Mouse (Mus musculus): Measurements from ENCODE around the gene Myo1d. TPM values are rescaled to one million over a fixed set of nuclear protein-coding genes. Genes with fewer than 3 reads are reported as not detected.

The Myo1d gene
- total RNA-seq, 2 experiments from 2014 or later: 28.2 to 30.7 TPM

- DNase-seq: no peak
These were observed 56.3 kb downstream of the Myo1d start for GRCm38 (mm10) chr11:80723406-80724047.

- no peak for DNase-seq
These were observed 60.8 kb downstream of the Myo1d start for GRCm38 (mm10) chr11:80719014-80719413.

GRCm38 (mm10) chr11:80718036-80718435 lies 61.8 kb downstream of the Myo1d start:
- no peak for DNase-seq

- DNase-seq: no peak
These were observed 64.7 kb downstream of the Myo1d start for GRCm38 (mm10) chr11:80715115-80715514.

- DNase-seq: no peak
These were observed 66.1 kb downstream of the Myo1d start for GRCm38 (mm10) chr11:80713705-80714104.

- no peak for DNase-seq
These were observed 67.6 kb downstream of the Myo1d start for GRCm38 (mm10) chr11:80712201-80712600.

GRCm38 (mm10) chr11:80711336-80711735 lies 68.5 kb downstream of the Myo1d start:
- DNase-seq: peak; percentile 75

GRCm38 (mm10) chr11:80700611-80701010 lies 79.2 kb downstream of the Myo1d start:
- DNase-seq: peak; percentile 25

- no peak for DNase-seq
These were observed 81.1 kb downstream of the Myo1d start for GRCm38 (mm10) chr11:80698721-80699120.

GRCm38 (mm10) chr11:80696350-80696749 lies 83.5 kb downstream of the Myo1d start:
- no peak for DNase-seq

GRCm38 (mm10) chr11:80684603-80685002 lies 95.2 kb downstream of the Myo1d start:
- no peak for DNase-seq

- DNase-seq: no peak
These were observed 97.1 kb downstream of the Myo1d start for GRCm38 (mm10) chr11:80682745-80683144.

- DNase-seq: no peak
These were observed 106.8 kb downstream of the Myo1d start for GRCm38 (mm10) chr11:80673013-80673412.

- no peak for DNase-seq
These were observed 109.4 kb downstream of the Myo1d start for GRCm38 (mm10) chr11:80670391-80670790.

- no peak for DNase-seq
These were observed 109.9 kb downstream of the Myo1d start for GRCm38 (mm10) chr11:80669934-80670333.

- DNase-seq: no peak
These were observed 113.6 kb downstream of the Myo1d start for GRCm38 (mm10) chr11:80666211-80666610.

GRCm38 (mm10) chr11:80664261-80664660 lies 115.6 kb downstream of the Myo1d start:
- no peak for DNase-seq

GRCm38 (mm10) chr11:80645111-80645510 lies 134.7 kb downstream of the Myo1d start:
- no peak for DNase-seq

GRCm38 (mm10) chr11:80628992-80629865 lies 150.6 kb downstream of the Myo1d start:
- DNase-seq: no peak

GRCm38 (mm10) chr11:80628581-80628980 lies 151.2 kb downstream of the Myo1d start:
- DNase-seq: no peak

GRCm38 (mm10) chr11:80623038-80623380 lies 156.8 kb downstream of the Myo1d start:
- DNase-seq: no peak

- DNase-seq: no peak
These were observed 157.4 kb downstream of the Myo1d start for GRCm38 (mm10) chr11:80622233-80623037.

Data from adrenal gland, postnatal 10 days (tissue).